Mouse (Mus musculus): ENCODE measurements around the gene Pfdn2. TPM values are rescaled to one million over a fixed set of nuclear protein-coding genes. Genes with fewer than 3 reads are reported as not detected.

Pfdn2 gene
- polyA plus RNA-seq (2015; fragmentation: Nextera tagmentation; extraction: Ambion mirVana), result 71.6 and 101 TPM in 2 replicates

GRCm38 (mm10) chr1:171345225-171346094, at the start of gene Pfdn2, which contains the start of gene Nit1:
Gene Pfdn2, plus strand, starts transcription at chr1:171345670.
Gene Nit1, minus strand, starts transcription at chr1:171345646.

GRCm38 (mm10) chr1:171328839-171329432, 16.5 kb upstream of the Pfdn2 start, which contains the start of gene Dedd:
Gene Dedd, plus strand, starts transcription at chr1:171329145.

GRCm38 (mm10) chr1:171360656-171361055, 15.2 kb downstream of the Pfdn2 start, which contains the start of gene Klhdc9:
Gene Klhdc9, minus strand, starts transcription at chr1:171360798.

GRCm38 (mm10) chr1:171369845-171370556, 24.5 kb downstream of the Pfdn2 start, which contains the start of gene Nectin4:
Gene Nectin4, plus strand, starts transcription at chr1:171370099.

GRCm38 (mm10) chr1:171388376-171389102, 43.1 kb downstream of the Pfdn2 start, which contains the start of gene Arhgap30:
Gene Arhgap30, plus strand, starts transcription at chr1:171388954.

Other genes starting within 250 kb of the Pfdn2 start
- gene Cfap126, start 231.8 kb upstream of the Pfdn2 start, polyA plus RNA-seq (2015; fragmentation: Nextera tagmentation; extraction: Ambion mirVana), result 4.1 and 7.5 TPM in 2 replicates
- 198 and 253 TPM in 2 replicates for gene Sdhc, start 195.1 kb upstream of the Pfdn2 start, polyA plus RNA-seq (2015; fragmentation: Nextera tagmentation; extraction: Ambion mirVana)
- gene Mpz, start 195.0 kb upstream of the Pfdn2 start, polyA plus RNA-seq (2015; fragmentation: Nextera tagmentation; extraction: Ambion mirVana), result 9.0 and 16.4 TPM in 2 replicates
- 6.8 and 12.3 TPM in 2 replicates for gene Pcp4l1, start 149.4 kb upstream of the Pfdn2 start, polyA plus RNA-seq (2015; fragmentation: Nextera tagmentation; extraction: Ambion mirVana)
- gene Nr1i3, start 131.7 kb upstream of the Pfdn2 start, polyA plus RNA-seq (2015; fragmentation: Nextera tagmentation; extraction: Ambion mirVana), result 1.7 and 2.5 TPM in 2 replicates
- 24.7 and 27.6 TPM in 2 replicates for gene Tomm40l, start 123.2 kb upstream of the Pfdn2 start, polyA plus RNA-seq (2015; fragmentation: Nextera tagmentation; extraction: Ambion mirVana)
- 476 and 741 TPM in 2 replicates for gene Apoa2, start 120.6 kb upstream of the Pfdn2 start, polyA plus RNA-seq (2015; fragmentation: Nextera tagmentation; extraction: Ambion mirVana)
- 91.3 and 98.9 TPM in 2 replicates for gene Fcer1g, start 111.3 kb upstream of the Pfdn2 start, polyA plus RNA-seq (2015; fragmentation: Nextera tagmentation; extraction: Ambion mirVana)
- gene Adamts4, start 95.2 kb upstream of the Pfdn2 start, polyA plus RNA-seq (2015; fragmentation: Nextera tagmentation; extraction: Ambion mirVana), result 2.1 and 2.6 TPM in 2 replicates
- gene Ndufs2, start 94.3 kb upstream of the Pfdn2 start, polyA plus RNA-seq (2015; fragmentation: Nextera tagmentation; extraction: Ambion mirVana), result 307 and 430 TPM in 2 replicates
- gene B4galt3, start 75.3 kb upstream of the Pfdn2 start, polyA plus RNA-seq (2015; fragmentation: Nextera tagmentation; extraction: Ambion mirVana), result 25.8 and 38.1 TPM in 2 replicates
- 19.7 and 42.8 TPM in 2 replicates for gene Ppox, start 64.5 kb upstream of the Pfdn2 start, polyA plus RNA-seq (2015; fragmentation: Nextera tagmentation; extraction: Ambion mirVana)
- gene Usp21, start 57.7 kb upstream of the Pfdn2 start, polyA plus RNA-seq (2015; fragmentation: Nextera tagmentation; extraction: Ambion mirVana), result 27.7 and 43.9 TPM in 2 replicates
- 136 and 154 TPM in 2 replicates for gene Ufc1, start 50.6 kb upstream of the Pfdn2 start, polyA plus RNA-seq (2015; fragmentation: Nextera tagmentation; extraction: Ambion mirVana)
- 25.9 and 36.8 TPM in 2 replicates for gene Dedd, start 16.5 kb upstream of the Pfdn2 start, polyA plus RNA-seq (2015; fragmentation: Nextera tagmentation; extraction: Ambion mirVana)
- 36.4 and 71.2 TPM in 2 replicates for gene Nit1, start within 50 bp of the Pfdn2 start, polyA plus RNA-seq (2015; fragmentation: Nextera tagmentation; extraction: Ambion mirVana)
- gene Klhdc9, start 15.1 kb downstream of the Pfdn2 start, polyA plus RNA-seq (2015; fragmentation: Nextera tagmentation; extraction: Ambion mirVana), result 5.3 and 6.9 TPM in 2 replicates
- 0.19 and 0.27 TPM in 2 replicates for gene Nectin4, start 24.4 kb downstream of the Pfdn2 start, polyA plus RNA-seq (2015; fragmentation: Nextera tagmentation; extraction: Ambion mirVana)
- 2.2 and 2.3 TPM in 2 replicates for gene Arhgap30, start 43.3 kb downstream of the Pfdn2 start, polyA plus RNA-seq (2015; fragmentation: Nextera tagmentation; extraction: Ambion mirVana)
- gene Usf1, start 65.6 kb downstream of the Pfdn2 start, polyA plus RNA-seq (2015; fragmentation: Nextera tagmentation; extraction: Ambion mirVana), result 54.5 and 56.5 TPM in 2 replicates
- 2.3 and 2.7 TPM in 2 replicates for gene Tstd1, start 73.2 kb downstream of the Pfdn2 start, polyA plus RNA-seq (2015; fragmentation: Nextera tagmentation; extraction: Ambion mirVana)
- gene F11r, start 91.9 kb downstream of the Pfdn2 start, polyA plus RNA-seq (2015; fragmentation: Nextera tagmentation; extraction: Ambion mirVana), result 56.2 and 87.2 TPM in 2 replicates
- 16.8 and 18.8 TPM in 2 replicates for gene Alyref2, start 157.8 kb downstream of the Pfdn2 start, polyA plus RNA-seq (2015; fragmentation: Nextera tagmentation; extraction: Ambion mirVana)
- not detected in 2 replicates for gene Itln1, start 189.6 kb downstream of the Pfdn2 start, polyA plus RNA-seq (2015; fragmentation: Nextera tagmentation; extraction: Ambion mirVana)
- gene Cd244a, start 213.5 kb downstream of the Pfdn2 start, polyA plus RNA-seq (2015; fragmentation: Nextera tagmentation; extraction: Ambion mirVana), result 0.38 and 0.55 TPM in 2 replicates

Data from adrenal gland, postnatal 0 days (tissue).